Mouse (Mus musculus): Measurements from ENCODE around the gene Rdh5. TPM values are rescaled to one million over a fixed set of nuclear protein-coding genes. Genes with fewer than 3 reads are reported as not detected.

Rdh5 gene
- polyA plus RNA-seq, 1 experiment from 2014 or later: 16.6 TPM

- Histone ChIP-seq H3K27ac (ENCODE audit: low read length) (0 out of 2 replicates have a peak overlapping the region, but pooled peaks have one; percentile 56), H3K4me3 (replicated peaks; ENCODE audit: low read length) (no peak overlapping the region), H3K27me3 (ENCODE audit: control insufficient read depth, insufficient read depth, low read length) (no peaks in the 10 kb centered on the region), H3K36me3 (ENCODE audit: control insufficient read depth, insufficient read depth, low read length) (no peaks in the 10 kb centered on the region), H3K9me3 (replicated peaks; ENCODE audit: control insufficient read depth, low read length) (no peaks in the 10 kb centered on the region), H3K4me1 (ENCODE audit: control insufficient read depth, insufficient read depth, low read length) (peaks cover 11% of the 10 kb centered on the region), H3K9ac (ENCODE audit: low read length) (no peak overlapping the region), H3K4me2 (ENCODE audit: low read depth, low read length) (no peak overlapping the region)
- ATAC-seq (ENCODE audit: insufficient read depth, low FRiP score): no peak
- WGBS: 9% methylated on average over 5 of the region's 5 CpGs
Measured at GRCm38 (mm10) chr10:128913219-128913618, 9.5 kb downstream of the Rdh5 start.

GRCm38 (mm10) chr10:128912791-128913190, 9.9 kb downstream of the Rdh5 start:
- ATAC-seq (ENCODE audit: insufficient read depth, low FRiP score): no peak
- peaks cover 9% of the 10 kb centered on the region for H3K4me1 ChIP-seq (ENCODE audit: control insufficient read depth, insufficient read depth, low read length)
- H3K27me3 ChIP-seq (ENCODE audit: control insufficient read depth, insufficient read depth, low read length): no peaks in the 10 kb centered on the region
- H3K9ac ChIP-seq (ENCODE audit: low read length): no peak overlapping the region
- H3K27ac ChIP-seq (ENCODE audit: low read length): 0 out of 2 replicates have a peak overlapping the region, but pooled peaks have one; percentile 56
- H3K4me2 ChIP-seq (ENCODE audit: low read depth, low read length): no peak overlapping the region
- H3K9me3 ChIP-seq (replicated peaks; ENCODE audit: control insufficient read depth, low read length): no peaks in the 10 kb centered on the region
- H3K4me3 ChIP-seq (replicated peaks; ENCODE audit: low read length): no peak overlapping the region
- H3K36me3 ChIP-seq (ENCODE audit: control insufficient read depth, insufficient read depth, low read length): no peaks in the 10 kb centered on the region
- 71% methylated on average over 4 of the region's 4 CpGs for WGBS

GRCm38 (mm10) chr10:128912268-128912667, 10.4 kb downstream of the Rdh5 start:
- ATAC-seq (ENCODE audit: insufficient read depth, low FRiP score): no peak
- Histone ChIP-seq H3K4me1 (ENCODE audit: control insufficient read depth, insufficient read depth, low read length) (peaks cover 9% of the 10 kb centered on the region), H3K4me3 (replicated peaks; ENCODE audit: low read length) (no peak overlapping the region), H3K9me3 (replicated peaks; ENCODE audit: control insufficient read depth, low read length) (no peaks in the 10 kb centered on the region), H3K36me3 (ENCODE audit: control insufficient read depth, insufficient read depth, low read length) (no peaks in the 10 kb centered on the region), H3K27ac (ENCODE audit: low read length) (no peak overlapping the region), H3K4me2 (ENCODE audit: low read depth, low read length) (no peak overlapping the region), H3K27me3 (ENCODE audit: control insufficient read depth, insufficient read depth, low read length) (no peaks in the 10 kb centered on the region), H3K9ac (ENCODE audit: low read length) (no peak overlapping the region; the same call in 1 of the 2 replicates)
- 85% methylated on average over 4 of the region's 4 CpGs for WGBS

- H3K27me3 ChIP-seq (ENCODE audit: control insufficient read depth, insufficient read depth, low read length): no peaks in the 10 kb centered on the region
- peaks cover 9% of the 10 kb centered on the region for H3K4me1 ChIP-seq (ENCODE audit: control insufficient read depth, insufficient read depth, low read length)
- peak overlapping the region; percentile 61 for H3K4me2 ChIP-seq (ENCODE audit: low read depth, low read length)
- no peaks in the 10 kb centered on the region for H3K9me3 ChIP-seq (replicated peaks; ENCODE audit: control insufficient read depth, low read length)
- H3K36me3 ChIP-seq (ENCODE audit: control insufficient read depth, insufficient read depth, low read length): no peaks in the 10 kb centered on the region
- H3K27ac ChIP-seq (ENCODE audit: low read length): no peak overlapping the region
- 94% methylated on average over 6 of the region's 6 CpGs for WGBS
- H3K9ac ChIP-seq (ENCODE audit: low read length): no peak overlapping the region
- ATAC-seq (ENCODE audit: insufficient read depth, low FRiP score): no peak
- peak overlapping the region; percentile 86 for H3K4me3 ChIP-seq (replicated peaks; ENCODE audit: low read length)
Measured at GRCm38 (mm10) chr10:128911430-128911829, 11.3 kb downstream of the Rdh5 start.

GRCm38 (mm10) chr10:128910066-128910841, 12.4 kb downstream of the Rdh5 start:
- ATAC-seq (ENCODE audit: insufficient read depth, low FRiP score): peak; percentile 33
- WGBS: under 1% methylated on average over 65 of the region's 66 CpGs
- peaks cover 9% of the 10 kb centered on the region for H3K4me1 ChIP-seq (ENCODE audit: control insufficient read depth, insufficient read depth, low read length)
- peak overlapping the region; percentile 86 for H3K4me3 ChIP-seq (replicated peaks; ENCODE audit: low read length)
- no peaks in the 10 kb centered on the region for H3K9me3 ChIP-seq (replicated peaks; ENCODE audit: control insufficient read depth, low read length)
- no peaks in the 10 kb centered on the region for H3K27me3 ChIP-seq (ENCODE audit: control insufficient read depth, insufficient read depth, low read length)
- H3K9ac ChIP-seq (ENCODE audit: low read length): peak overlapping the region; percentile 97
- H3K27ac ChIP-seq (ENCODE audit: low read length): peak overlapping the region; percentile 93
- no peaks in the 10 kb centered on the region for H3K36me3 ChIP-seq (ENCODE audit: control insufficient read depth, insufficient read depth, low read length)
- peak overlapping the region; percentile 61 for H3K4me2 ChIP-seq (ENCODE audit: low read depth, low read length)

GRCm38 (mm10) chr10:128909567-128910028, 13.1 kb downstream of the Rdh5 start:
- no peaks in the 10 kb centered on the region for H3K9me3 ChIP-seq (replicated peaks; ENCODE audit: control insufficient read depth, low read length)
- peak overlapping the region; percentile 93 for H3K27ac ChIP-seq (ENCODE audit: low read length)
- no peaks in the 10 kb centered on the region for H3K36me3 ChIP-seq (ENCODE audit: control insufficient read depth, insufficient read depth, low read length)
- H3K4me2 ChIP-seq (ENCODE audit: low read depth, low read length): peak overlapping the region; percentile 61
- H3K27me3 ChIP-seq (ENCODE audit: control insufficient read depth, insufficient read depth, low read length): no peaks in the 10 kb centered on the region
- H3K4me1 ChIP-seq (ENCODE audit: control insufficient read depth, insufficient read depth, low read length): peaks cover 9% of the 10 kb centered on the region
- peak; percentile 89 for ATAC-seq (ENCODE audit: insufficient read depth, low FRiP score)
- WGBS: under 1% methylated on average over 35 of the region's 41 CpGs
- H3K4me3 ChIP-seq (replicated peaks; ENCODE audit: low read length): peak overlapping the region; percentile 86
- peak overlapping the region; percentile 97 for H3K9ac ChIP-seq (ENCODE audit: low read length)

- 48% methylated on average over 13 of the region's 13 CpGs for WGBS
- peak overlapping the region; percentile 93 for H3K27ac ChIP-seq (ENCODE audit: low read length)
- H3K36me3 ChIP-seq (ENCODE audit: control insufficient read depth, insufficient read depth, low read length): no peaks in the 10 kb centered on the region
- no peak for ATAC-seq (ENCODE audit: insufficient read depth, low FRiP score)
- peak overlapping the region; percentile 97 for H3K9ac ChIP-seq (ENCODE audit: low read length)
- no peaks in the 10 kb centered on the region for H3K9me3 ChIP-seq (replicated peaks; ENCODE audit: control insufficient read depth, low read length)
- H3K27me3 ChIP-seq (ENCODE audit: control insufficient read depth, insufficient read depth, low read length): no peaks in the 10 kb centered on the region
- H3K4me3 ChIP-seq (replicated peaks; ENCODE audit: low read length): peak overlapping the region; percentile 86
- H3K4me1 ChIP-seq (ENCODE audit: control insufficient read depth, insufficient read depth, low read length): peaks cover 9% of the 10 kb centered on the region
- peak overlapping the region; percentile 61 for H3K4me2 ChIP-seq (ENCODE audit: low read depth, low read length)
Measured at GRCm38 (mm10) chr10:128908778-128909448, 13.8 kb downstream of the Rdh5 start.

- ATAC-seq (ENCODE audit: insufficient read depth, low FRiP score): no peak
- H3K27ac ChIP-seq (ENCODE audit: low read length): no peak overlapping the region
- H3K4me3 ChIP-seq (replicated peaks; ENCODE audit: low read length): no peak overlapping the region
- H3K4me1 ChIP-seq (ENCODE audit: control insufficient read depth, insufficient read depth, low read length): 0 out of 2 replicates have a peak, but pooled peaks cover 3% of the 10 kb centered on the region
- no peaks in the 10 kb centered on the region for H3K9me3 ChIP-seq (replicated peaks; ENCODE audit: control insufficient read depth, low read length)
- H3K36me3 ChIP-seq (ENCODE audit: control insufficient read depth, insufficient read depth, low read length): no peaks in the 10 kb centered on the region
- H3K4me2 ChIP-seq (ENCODE audit: low read depth, low read length): no peak overlapping the region
- H3K9ac ChIP-seq (ENCODE audit: low read length): no peak overlapping the region
- WGBS: 80% methylated on average over 5 of the region's 5 CpGs
- H3K27me3 ChIP-seq (ENCODE audit: control insufficient read depth, insufficient read depth, low read length): no peaks in the 10 kb centered on the region
Measured at GRCm38 (mm10) chr10:128904812-128905211, 17.9 kb downstream of the Rdh5 start.

GRCm38 (mm10) chr10:128902409-128902988, 20.2 kb downstream of the Rdh5 start:
- H3K4me3 ChIP-seq (replicated peaks; ENCODE audit: low read length): no peak overlapping the region
- 77% methylated on average over 3 of the region's 3 CpGs for WGBS
- H3K36me3 ChIP-seq (ENCODE audit: control insufficient read depth, insufficient read depth, low read length): no peaks in the 10 kb centered on the region
- H3K27me3 ChIP-seq (ENCODE audit: control insufficient read depth, insufficient read depth, low read length): no peaks in the 10 kb centered on the region
- no peaks in the 10 kb centered on the region for H3K9me3 ChIP-seq (replicated peaks; ENCODE audit: control insufficient read depth, low read length)
- H3K4me1 ChIP-seq (ENCODE audit: control insufficient read depth, insufficient read depth, low read length): no peaks in the 10 kb centered on the region
- ATAC-seq (ENCODE audit: insufficient read depth, low FRiP score): no peak
- H3K4me2 ChIP-seq (ENCODE audit: low read depth, low read length): no peak overlapping the region
- no peak overlapping the region for H3K9ac ChIP-seq (ENCODE audit: low read length)
- no peak overlapping the region for H3K27ac ChIP-seq (ENCODE audit: low read length)
